Mouse (Mus musculus) liver, adult 2 months (tissue): ENCODE data around the gene Lmf2. TPM values are rescaled to one million over a fixed set of nuclear protein-coding genes. Genes with fewer than 3 reads are reported as not detected.

Experiments used
- DNase-seq: peaks from one replicate; pipeline ENCODE4 v3.0.0-alpha.2; 2011; ENCODE audit warnings: low read depth, low spot score; ENCODE audit errors: extremely low read depth
- H3K27ac ChIP-seq: fragments of 200-500 bp; replicated peaks from 2 replicates; pipeline ENCODE4 v1.5.1; 2012; ENCODE audit warnings: low read depth, mild to moderate bottlenecking, control low read depth, inconsistent platforms, low read length; ENCODE audit not compliant: insufficient read depth
- H3K27me3 ChIP-seq: fragments of 200-500 bp; 2 replicates; pipeline ENCODE4 v1.6.1; 2012; ENCODE audit warnings: mild to moderate bottlenecking, moderate library complexity, low read length, inconsistent platforms; ENCODE audit not compliant: control insufficient read depth, insufficient read depth
- H3K36me3 ChIP-seq: fragments of 200-500 bp; 2 replicates; pipeline ENCODE4 v1.6.1; 2012; ENCODE audit warnings: low read length, inconsistent platforms; ENCODE audit not compliant: control insufficient read depth, insufficient read depth
- H3K4me1 ChIP-seq: fragments of 200-500 bp; 2 replicates; pipeline ENCODE4 v1.6.1; 2011; ENCODE audit warnings: low read length; ENCODE audit not compliant: control insufficient read depth, insufficient read depth
- H3K4me3 ChIP-seq: fragments of 200-500 bp; 2 replicates; pipeline ENCODE4 v1.5.1; 2011; ENCODE audit warnings: low read depth, mild to moderate bottlenecking, control low read depth, low read length, moderate library complexity; ENCODE audit not compliant: insufficient read depth
- H3K79me2 ChIP-seq: fragments of 200-500 bp; 2 replicates; pipeline ENCODE4 v1.6.1; 2012; ENCODE audit warnings: inconsistent platforms, mild to moderate bottlenecking, low read length, moderate library complexity; ENCODE audit not compliant: control insufficient read depth, insufficient read depth
- H3K9ac ChIP-seq: fragments of 200-500 bp; 2 replicates; pipeline ENCODE4 v1.6.1; 2012; ENCODE audit warnings: low read depth, mild to moderate bottlenecking, control low read depth, inconsistent platforms, low read length
- CTCF ChIP-seq: fragments of 200-500 bp; IDR thresholded peaks from 2 replicates; pipeline ENCODE4 v1.5.1; 2011; ENCODE audit warnings: low read depth, low read length, control low read depth
- POLR2A ChIP-seq: fragments of 200-500 bp; IDR thresholded peaks from 2 replicates; pipeline ENCODE4 v1.6.1; 2011; ENCODE audit warnings: low read length, control low read depth; ENCODE audit not compliant: insufficient read depth; ENCODE audit errors: extremely low read depth
- WGBS: fragments of 180-500 bp; shearing (Covaris S2); methylation state at CpG from one replicate; pipeline ENCODE4 v1.1.7; 2018; 5-methylcytosine and 5-hydroxymethylcytosine counted together
- polyA plus RNA-seq: library from polyadenylated mRNA; depleted of rRNA; stranded (reverse); fragments of >200 nt; gene quantifications from 2 replicates; pipeline ENCODE4 v1.2.3, GENCODE M21; 2012
- total RNA-seq: library from RNA; depleted of rRNA; stranded (reverse); fragments of >200 nt; gene quantifications from 2 replicates; pipeline ENCODE4 v1.2.3, GENCODE M21; 2014

The Lmf2 gene
- total and polyA plus RNA-seq, 2 experiments = 4.3 to 21.3 TPM

DNA sequence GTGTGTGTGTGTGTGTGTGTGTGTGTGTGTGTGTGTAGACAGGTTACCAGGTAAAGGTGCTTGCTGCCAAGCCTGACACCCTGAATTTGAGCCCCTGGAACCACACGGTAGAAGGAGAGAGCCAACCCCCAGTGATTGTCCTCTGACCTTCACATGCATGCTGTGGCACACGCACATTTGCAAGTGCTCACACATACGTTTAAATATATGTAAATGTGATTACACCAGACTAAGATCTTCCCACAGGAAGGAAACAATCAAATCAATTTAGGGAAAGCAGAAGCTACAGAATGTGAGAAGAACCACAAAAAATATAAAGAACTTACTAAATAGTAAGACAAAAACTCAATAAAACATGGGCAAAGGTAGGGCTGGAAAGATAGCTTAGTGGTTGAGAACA is 15.3 kb downstream of the Lmf2 start:
- no peak overlapping the region for H3K27ac ChIP-seq
- 58% methylated on average over 3 of the region's 3 CpGs for WGBS

DNA sequence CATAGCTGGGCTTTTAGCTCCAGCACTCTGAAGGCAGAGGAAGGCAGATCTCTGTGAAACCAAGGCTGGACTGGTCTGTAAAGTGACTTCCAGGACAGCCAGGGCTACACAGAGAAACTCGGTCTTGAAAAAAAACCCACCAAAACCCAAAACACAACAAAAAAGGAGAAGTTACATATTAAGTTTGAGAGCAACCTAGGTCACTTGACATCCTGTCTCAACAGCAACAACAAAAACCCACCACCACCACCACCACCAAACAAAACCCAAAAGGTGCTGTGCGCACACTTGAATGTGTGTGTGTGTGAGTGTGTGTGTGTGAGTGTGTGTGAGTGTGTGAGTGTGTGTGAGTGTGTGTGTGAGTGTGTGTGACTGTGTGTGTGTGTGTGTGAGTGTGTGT is 15.8 kb downstream of the Lmf2 start:
- no peaks in the 10 kb centered on the region for H3K79me2 ChIP-seq
- no peaks in the 10 kb centered on the region for H3K4me1 ChIP-seq
- no peaks in the 10 kb centered on the region for H3K27me3 ChIP-seq
- H3K27ac ChIP-seq = no peak overlapping the region
- WGBS = 76% methylated on average over 2 of the region's 2 CpGs
- H3K4me3 ChIP-seq = no peak overlapping the region
- DNase-seq = no peak
- TF ChIP-seq POLR2A = no peak
- no peak for TF ChIP-seq CTCF
- no peak overlapping the region for H3K9ac ChIP-seq
- H3K36me3 ChIP-seq = no peaks in the 10 kb centered on the region

More for the DNA sequence above, 15.3 kb downstream of the Lmf2 start:
- H3K79me2 ChIP-seq = no peaks in the 10 kb centered on the region
- no peak overlapping the region for H3K9ac ChIP-seq
- no peak for DNase-seq
- H3K36me3 ChIP-seq = no peaks in the 10 kb centered on the region
- H3K27me3 ChIP-seq = no peaks in the 10 kb centered on the region
- no peak overlapping the region for H3K4me3 ChIP-seq
- TF ChIP-seq POLR2A (no peak), CTCF (no peak)
- no peaks in the 10 kb centered on the region for H3K4me1 ChIP-seq

DNA sequence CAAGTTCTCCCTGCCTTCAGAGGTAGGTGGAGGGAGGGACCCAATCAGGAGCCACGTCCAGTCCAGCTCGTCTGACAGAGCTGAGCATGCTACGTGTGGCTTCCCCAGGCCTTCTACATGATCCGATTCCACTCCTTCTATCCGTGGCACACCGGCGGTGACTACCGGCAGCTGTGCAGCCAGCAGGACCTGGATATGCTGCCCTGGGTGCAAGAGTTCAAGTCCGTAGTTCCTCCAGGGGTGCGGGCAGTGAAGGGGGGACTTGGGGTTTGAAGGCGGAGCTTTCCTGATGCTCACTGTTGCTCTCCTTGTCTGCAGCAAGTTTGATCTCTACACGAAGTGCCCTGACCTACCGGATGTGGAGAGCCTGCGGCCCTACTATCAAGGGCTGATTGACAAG is 19.0 kb downstream of the Lmf2 start:
- no peak for TF ChIP-seq POLR2A
- no peak for TF ChIP-seq CTCF
- no peaks in the 10 kb centered on the region for H3K27me3 ChIP-seq
- no peaks in the 10 kb centered on the region for H3K79me2 ChIP-seq
- no peak overlapping the region for H3K4me3 ChIP-seq
- H3K27ac ChIP-seq = no peak overlapping the region
- H3K4me1 ChIP-seq = no peaks in the 10 kb centered on the region
- no peaks in the 10 kb centered on the region for H3K36me3 ChIP-seq
- H3K9ac ChIP-seq = no peak overlapping the region
- WGBS = 91% methylated on average over 14 of the region's 14 CpGs
- DNase-seq = no peak

DNA sequence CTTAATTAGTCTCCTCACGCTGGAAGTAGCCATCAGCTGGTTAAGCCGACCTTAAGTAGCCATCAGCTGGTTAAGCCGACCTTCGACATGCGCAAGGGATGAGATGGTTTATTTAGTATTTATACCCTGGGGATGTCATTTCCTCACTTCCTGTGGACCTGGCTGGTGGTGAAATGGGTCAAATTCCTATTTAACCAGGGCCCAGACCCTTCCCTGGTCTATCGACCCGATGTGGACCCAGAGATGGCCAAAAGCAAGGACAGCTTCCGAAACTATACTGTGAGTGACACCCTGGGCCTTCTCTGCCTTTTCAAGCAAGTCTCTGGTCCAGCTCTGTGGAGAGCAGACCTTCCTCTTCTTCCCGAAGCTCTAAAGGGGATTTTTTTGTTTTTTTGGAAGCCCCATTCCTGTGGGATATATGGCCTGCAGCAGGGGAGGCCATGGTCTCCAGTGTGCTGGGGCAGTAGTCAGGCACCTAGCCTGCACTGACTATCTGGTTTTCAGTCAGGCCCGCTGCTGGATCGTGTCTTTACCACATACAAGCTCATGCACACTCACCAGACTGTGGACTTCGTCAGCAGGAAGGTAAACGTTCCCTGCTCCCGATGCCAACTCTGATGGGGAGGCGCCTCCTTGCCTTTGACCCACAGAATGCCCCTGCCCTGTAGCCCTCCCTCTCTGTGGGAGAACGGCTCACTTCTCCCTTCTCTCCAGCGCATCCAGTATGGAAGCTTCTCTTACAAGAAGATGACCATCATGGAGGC is 20.5 kb downstream of the Lmf2 start:
- no peak overlapping the region for H3K4me3 ChIP-seq
- H3K79me2 ChIP-seq = no peaks in the 10 kb centered on the region
- H3K4me1 ChIP-seq = no peaks in the 10 kb centered on the region
- no peaks in the 10 kb centered on the region for H3K36me3 ChIP-seq
- WGBS = 40% methylated on average over 17 of the region's 17 CpGs
- TF ChIP-seq POLR2A (no peak), CTCF (no peak)
- no peaks in the 10 kb centered on the region for H3K27me3 ChIP-seq
- H3K9ac ChIP-seq = no peak overlapping the region
- H3K27ac ChIP-seq = no peak overlapping the region
- no peak for DNase-seq

DNA sequence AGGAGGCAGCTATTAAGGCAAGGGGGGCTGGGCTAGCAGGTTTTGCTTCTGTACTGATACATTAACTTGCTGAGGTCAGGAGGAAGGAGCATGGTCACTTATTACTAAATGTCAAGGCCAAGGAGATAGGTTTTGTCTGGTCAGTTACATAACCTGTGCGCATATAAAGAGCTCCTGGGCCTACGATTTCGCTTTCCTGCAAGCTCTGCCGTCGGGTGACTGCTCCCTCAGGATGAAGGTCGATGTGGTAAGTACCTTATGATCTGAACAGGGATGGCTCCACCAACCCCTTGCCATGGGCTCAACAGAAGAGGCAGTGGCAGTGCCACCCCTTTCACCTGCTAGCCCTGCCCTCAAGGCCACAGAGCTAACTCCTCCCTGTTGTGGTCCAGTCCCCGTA is 21.2 kb downstream of the Lmf2 start, which contains the start of gene Miox:
Gene Miox (plus strand): TSS at position 128 of the 400 bp plus-strand sequence.
- no peaks in the 10 kb centered on the region for H3K79me2 ChIP-seq
- no peak within 1 kb of the TSS for H3K27ac ChIP-seq
- no peak within 1 kb of the TSS for H3K4me3 ChIP-seq
- H3K4me1 ChIP-seq = no peaks in the 10 kb centered on the region
- H3K36me3 ChIP-seq = no peaks in the 10 kb centered on the region
- no peak for DNase-seq
- H3K27me3 ChIP-seq = no peaks in the 10 kb centered on the region
- no peak for TF ChIP-seq POLR2A
- TF ChIP-seq CTCF = no peak
- no peak within 1 kb of the TSS for H3K9ac ChIP-seq
- WGBS = 77% methylated on average over 7 of the region's 7 CpGs

DNA sequence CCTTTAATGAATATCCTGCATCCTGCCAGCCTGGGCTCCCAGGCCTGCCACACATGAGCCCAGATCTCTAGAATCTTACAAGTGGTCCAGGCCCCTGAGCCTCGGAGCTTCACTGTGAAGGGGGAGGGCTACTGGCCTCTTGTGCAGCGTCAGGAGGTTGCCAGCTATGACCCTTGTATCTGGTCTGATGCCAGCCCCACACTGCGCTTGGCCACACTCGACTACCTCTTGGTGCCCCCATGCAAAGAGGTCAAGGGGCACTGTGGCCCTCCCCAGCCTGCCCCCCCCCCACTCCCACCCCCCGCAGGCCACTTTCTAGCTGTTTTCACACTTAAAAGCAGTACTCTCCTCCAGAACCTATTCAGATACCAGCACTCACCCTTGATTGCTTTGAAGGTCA is 29.0 kb downstream of the Lmf2 start:
- no peak for DNase-seq
- H3K4me1 ChIP-seq = no peaks in the 10 kb centered on the region
- H3K36me3 ChIP-seq = no peaks in the 10 kb centered on the region
- H3K27ac ChIP-seq = no peak overlapping the region
- no peaks in the 10 kb centered on the region for H3K79me2 ChIP-seq
- 73% methylated on average over 5 of the region's 5 CpGs for WGBS
- H3K9ac ChIP-seq = no peak overlapping the region
- no peak overlapping the region for H3K4me3 ChIP-seq
- TF ChIP-seq CTCF (no peak), POLR2A (no peak)
- peaks cover 5% of the 10 kb centered on the region; the same call in 1 of the 2 replicates for H3K27me3 ChIP-seq
